Mouse (Mus musculus): Measurements from ENCODE around the gene Izumo4.
A peak's percentile ranks its signal among the peaks of the same experiment; 100 is the strongest.

Gene Izumo4

DNA sequence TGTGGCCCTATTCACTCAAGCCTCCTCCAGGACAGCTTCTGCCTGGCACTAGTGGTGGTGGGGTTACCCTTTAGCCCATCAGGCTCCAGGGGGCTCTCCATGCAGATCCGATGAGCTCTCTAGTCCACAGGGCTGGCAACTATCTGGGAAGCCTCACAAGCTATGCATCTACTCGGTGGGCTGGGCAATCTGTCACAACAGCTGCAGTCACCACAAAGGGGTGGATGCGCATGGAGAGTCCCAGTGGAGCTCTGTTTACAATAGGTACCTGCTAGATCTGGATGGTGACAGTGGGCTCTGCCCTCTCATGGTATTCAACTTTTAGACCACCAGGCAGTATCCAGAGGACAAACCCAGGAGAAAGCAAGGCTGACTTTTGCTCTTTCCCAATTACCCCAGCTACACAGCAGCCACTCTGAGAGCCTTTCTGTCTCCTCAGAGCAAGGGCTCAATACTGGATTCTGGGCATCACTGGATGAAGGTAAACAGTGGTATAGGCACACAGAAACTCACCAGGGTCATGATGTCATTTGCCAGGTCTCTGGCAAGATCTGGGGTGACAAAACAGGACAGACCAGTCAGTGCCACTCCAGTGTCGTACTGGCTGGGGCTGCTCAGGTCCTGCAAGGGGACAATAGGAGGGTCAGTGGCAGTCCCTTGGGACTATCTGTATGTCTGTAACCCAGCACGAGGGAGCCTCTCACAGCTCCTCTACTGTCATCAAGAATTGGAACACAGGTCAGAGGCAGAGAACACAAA is 25.6 kb downstream of the Izumo4 start:
- DNase-seq (ENCODE audit: low spot score in 2 of 2): no peak

DNA sequence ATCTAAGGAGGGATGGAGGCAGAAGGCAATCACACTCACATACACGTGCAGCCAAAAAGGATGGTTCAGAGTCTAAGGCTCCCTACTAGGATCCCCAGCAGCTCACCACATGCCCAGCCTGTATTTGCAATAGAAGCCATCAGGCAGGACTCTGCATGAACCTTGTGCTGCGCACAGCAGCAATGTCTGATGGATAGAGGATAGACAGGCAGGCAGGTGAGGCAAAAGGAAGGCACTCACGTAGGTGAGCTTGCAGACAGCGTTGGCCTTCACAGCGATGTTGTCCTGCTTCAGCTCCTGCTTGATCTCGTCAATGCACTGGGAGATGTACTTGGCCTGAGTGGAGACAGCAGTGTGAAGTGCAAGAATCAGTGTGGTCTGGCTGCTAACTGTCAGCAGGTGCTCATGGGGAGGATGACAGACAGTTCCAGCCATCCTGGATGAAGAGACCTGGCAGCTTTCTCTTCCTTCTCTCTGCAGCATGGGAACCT is 30.7 kb downstream of the Izumo4 start:
- no peak for DNase-seq (ENCODE audit: low spot score in 2 of 2)

DNA sequence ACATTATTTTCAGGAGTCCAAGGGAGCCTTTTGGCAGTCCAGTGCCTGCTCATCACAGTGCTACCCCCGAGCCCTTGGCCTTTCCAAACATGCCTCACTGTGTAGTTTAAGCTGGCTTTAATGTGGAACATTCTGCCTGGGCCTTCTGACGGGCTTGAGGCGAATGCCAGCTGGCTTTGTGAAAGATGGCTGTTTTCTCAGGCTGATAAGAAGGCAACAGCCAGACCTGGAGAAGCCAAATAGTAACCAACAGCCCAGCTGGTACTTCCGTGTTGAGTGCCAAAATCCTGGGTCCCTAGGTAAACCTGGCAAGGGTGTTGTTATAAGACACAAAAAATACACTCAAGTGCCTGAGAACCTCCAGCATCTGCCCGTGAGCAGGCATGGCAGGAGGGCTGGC is 34.7 kb downstream of the Izumo4 start:
- DNase-seq (ENCODE audit: low spot score in 2 of 2): no peak

DNA sequence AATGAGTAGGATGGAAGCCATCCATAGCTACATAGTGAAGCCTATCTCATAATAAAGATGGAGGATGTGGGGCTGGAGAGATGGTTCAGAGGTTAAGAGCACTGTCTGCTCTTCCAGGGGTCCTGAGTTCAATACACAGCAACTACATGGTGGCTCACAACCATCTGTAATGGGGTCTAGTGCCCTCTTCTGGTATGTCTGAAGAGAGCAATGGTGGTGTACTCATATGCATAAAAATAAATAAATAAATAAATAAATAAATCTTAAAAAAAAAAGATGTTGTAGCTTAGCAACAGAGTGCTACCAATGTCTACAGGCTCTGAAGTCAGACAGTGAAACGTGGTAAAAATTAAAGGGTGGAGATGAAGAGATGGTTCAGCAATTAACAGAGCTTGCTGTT is 36.7 kb downstream of the Izumo4 start:
- DNase-seq (ENCODE audit: low spot score in 2 of 2): no peak

DNA sequence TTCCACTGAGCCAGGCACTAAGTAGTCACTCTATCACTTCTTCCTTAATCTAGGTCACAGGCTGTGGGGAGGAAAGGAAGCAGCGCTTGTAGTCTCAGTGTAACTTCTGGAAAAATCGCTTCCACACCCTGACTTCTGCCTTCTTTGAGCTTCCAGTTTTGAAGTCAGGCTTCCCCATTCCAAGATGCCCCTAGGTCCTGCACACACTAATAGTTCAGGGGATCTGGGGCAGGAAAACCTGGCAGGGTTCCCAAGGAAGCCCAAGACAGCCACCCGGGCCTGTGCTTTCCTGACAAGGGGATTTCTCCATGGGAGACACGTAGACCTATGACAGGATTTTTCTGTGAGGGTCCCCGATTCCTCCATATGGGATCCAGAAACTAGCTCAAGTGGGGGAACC is 39.2 kb downstream of the Izumo4 start:
- no peak for DNase-seq (ENCODE audit: low spot score in 2 of 2)

GRCm38 (mm10) chr10:80741634-80742179 is 39.7 kb downstream of the Izumo4 start:
- no peak for DNase-seq (ENCODE audit: low spot score in 2 of 2)

- DNase-seq (ENCODE audit: low spot score in 2 of 2): peak; percentile 97 to 98
Observed at GRCm38 (mm10) chr10:80742180-80742978, 40.4 kb downstream of the Izumo4 start, which contains the start of gene Ap3d1. Gene Ap3d1, minus strand, starts transcription at chr10:80742264.

- peak in 1 of 2 experiments; percentile 65 for DNase-seq (ENCODE audit: low spot score in 2 of 2)
Observed at GRCm38 (mm10) chr10:80744262-80744661, 42.3 kb downstream of the Izumo4 start.

- peak; percentile 65 to 81 for DNase-seq (ENCODE audit: low spot score in 2 of 2)
Observed at GRCm38 (mm10) chr10:80747410-80747809, 45.4 kb downstream of the Izumo4 start.

- peak in 1 of 2 experiments; percentile 70 for DNase-seq (ENCODE audit: low spot score in 2 of 2)
Observed at GRCm38 (mm10) chr10:80748609-80749008, 46.6 kb downstream of the Izumo4 start.

DNA sequence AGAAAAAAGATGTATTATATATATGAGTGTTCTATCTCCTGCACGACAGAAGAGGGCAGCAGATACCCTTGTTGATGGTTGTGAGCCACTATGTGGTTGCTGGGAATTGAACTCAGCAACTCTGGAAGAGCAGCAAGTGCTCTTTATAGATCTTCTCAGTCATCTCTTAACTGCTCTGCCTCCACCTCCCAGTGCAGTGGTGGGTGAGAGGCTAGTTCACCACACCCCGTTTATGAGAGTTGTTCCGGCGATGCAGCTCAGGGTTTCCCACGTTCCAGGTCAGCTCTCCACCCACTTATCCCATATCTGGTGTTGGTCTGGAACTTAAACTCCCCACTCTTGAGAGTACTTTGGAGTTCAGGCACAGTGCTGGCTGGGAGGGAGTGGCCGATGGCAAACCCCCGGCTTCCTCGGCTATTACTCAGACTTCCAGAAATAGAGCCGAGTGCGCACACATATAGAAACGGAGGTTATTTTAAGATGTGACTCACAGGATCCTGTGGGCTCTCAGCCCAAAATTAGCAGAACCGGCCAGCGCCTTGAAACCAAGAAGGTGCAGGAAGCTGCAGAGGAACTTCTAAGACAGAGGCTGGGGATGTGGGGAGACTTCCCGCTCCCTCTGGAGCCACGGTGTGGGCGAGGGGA is 49.3 kb downstream of the Izumo4 start:
- DNase-seq (ENCODE audit: low spot score in 2 of 2): peak in 1 of 2 experiments; percentile 44

DNA sequence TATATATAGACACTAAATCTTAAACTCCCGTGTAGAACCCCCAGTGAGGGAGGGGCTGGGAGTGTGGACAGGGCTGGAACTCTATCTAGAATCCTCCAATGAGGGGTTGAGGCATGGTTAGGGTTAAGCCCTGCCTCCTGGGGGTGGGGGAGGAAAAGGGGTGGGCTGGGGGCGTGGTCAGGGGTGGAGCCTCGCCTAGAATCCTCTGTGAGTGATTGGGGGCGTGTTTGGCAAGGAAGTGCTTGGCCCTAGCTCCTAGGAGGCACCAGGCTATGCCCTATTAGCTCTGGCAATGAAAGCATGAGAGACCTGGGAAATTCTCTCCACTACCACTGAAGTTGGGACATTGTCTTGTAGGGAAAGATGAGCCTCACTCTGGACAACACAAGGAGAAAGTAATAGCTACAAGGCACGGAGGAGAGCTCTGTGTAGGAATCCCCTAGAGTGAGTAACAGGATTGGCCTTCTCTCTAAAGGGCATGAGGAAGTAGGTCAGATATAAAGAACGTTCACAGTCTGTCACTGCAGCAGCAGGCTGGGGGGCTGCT is 50.2 kb downstream of the Izumo4 start:
- peak; percentile 73 to 85 for DNase-seq (ENCODE audit: low spot score in 2 of 2)

DNA sequence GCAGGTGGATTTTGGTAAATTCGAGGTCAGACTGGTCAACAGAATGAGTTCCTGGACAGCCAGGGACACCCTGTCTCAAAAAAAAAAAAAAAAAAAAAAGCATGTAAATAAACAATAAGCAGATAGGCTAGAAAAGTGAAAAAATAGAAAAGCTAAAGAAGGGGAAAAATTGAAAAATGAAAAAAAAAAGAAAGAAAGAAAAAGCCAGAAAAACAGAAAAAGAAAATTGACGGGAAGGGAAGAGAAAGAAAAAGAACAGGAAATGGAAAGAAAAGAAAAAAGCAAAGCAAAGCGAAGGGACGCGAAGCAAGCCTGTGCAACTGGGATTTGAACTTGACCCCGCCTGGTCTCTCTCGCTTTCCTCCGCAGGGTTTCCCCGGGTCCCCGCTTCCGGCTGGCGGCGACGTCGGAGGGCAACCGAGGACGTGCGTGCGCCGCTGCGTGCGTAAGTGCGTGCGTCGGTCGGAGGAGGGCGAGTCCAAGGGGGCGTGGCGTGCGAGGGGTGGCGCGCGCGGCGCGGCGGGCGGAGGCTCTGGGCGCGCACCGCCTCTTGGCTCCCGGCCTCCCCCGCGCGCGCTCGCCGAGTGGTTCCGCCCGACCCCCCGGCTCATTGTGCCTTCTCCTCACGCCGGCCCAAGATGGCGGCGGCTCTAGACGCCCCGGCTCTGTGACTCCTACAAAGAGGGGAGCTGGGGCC is 52.8 kb downstream of the Izumo4 start, which contains the start of gene Dot1l:
Gene Dot1l, plus strand, starts transcription at position 613 of the 697 bp plus-strand sequence.
- DNase-seq (ENCODE audit: low spot score in 2 of 2): peak; percentile 98 to 99

All from urinary bladder, postnatal 4 days (tissue).